ENCODE assay signal across 22 mouse cellular contexts in genomic region chr2:159863185-159863584, GRCm38 (mm10).
DNase-seq lines count a peak whose midpoint lies in the region; ATAC-seq lines count a peak whose summit lies in the region.
"Had no signal": no experiment of that assay in that cellular context is flagged by ENCODE, and none has a peak within 500 bp of the region (broad histone marks: within the 10 kb centered on the region; RNA-seq: fewer than 3 reads in every experiment).

No protein-coding gene starts in this region.

- peak; percentile 64; the same call in 1 of the 2 replicates for ATAC-seq in lung, embryonic 15.5 days (ENCODE audit: borderline replicate concordance, extremely low read depth, low FRiP score, low TSS enrichment)
- ATAC-seq: intestine, embryonic 16.5 days had no signal

- DNase-seq in cerebellum, postnatal 10 days = peak; percentile 7 to 9
- DNase-seq in cerebellum, adult 8-10 months = no peak
- DNase-seq in kidney, postnatal 10 days = peak; percentile 45
- no peak for DNase-seq in kidney, adult 8-10 months
- no peak for DNase-seq in lung, postnatal 36 days
- peak; percentile 16 for DNase-seq in mesoderm, embryonic 11.5 days (ENCODE audit: low read depth, low spot score)
- DNase-seq: adrenal gland, postnatal 25 days; cerebellum, adult 9-11 months; heart, postnatal 36 days; layer of hippocampus, postnatal 36 days; lung, postnatal 14 days; right cerebral cortex, adult 18-20 months; thymus, postnatal 25 days had no signal

- no peak overlapping the region for H3K27ac ChIP-seq in lung, embryonic 15.5 days
- H3K27ac ChIP-seq: heart, embryonic 15.5 days; hindbrain, embryonic 15.5 days; limb, embryonic 15.5 days; liver, embryonic 15.5 days; neural tube, embryonic 15.5 days; stomach, embryonic 15.5 days had no signal

- WGBS in lung, embryonic 15.5 days = 4% methylated on average over 1 of the region's 1 CpGs

- no peaks in the 10 kb centered on the region for H3K27me3 ChIP-seq in lung, embryonic 15.5 days
- H3K27me3 ChIP-seq: heart, embryonic 15.5 days; hindbrain, embryonic 15.5 days; limb, embryonic 15.5 days; liver, embryonic 15.5 days; megakaryocyte, embryonic 14.5 days; neural tube, embryonic 15.5 days; stomach, embryonic 15.5 days had no signal

- H3K36me3 ChIP-seq in lung, embryonic 15.5 days = no peaks in the 10 kb centered on the region
- H3K36me3 ChIP-seq: heart, embryonic 15.5 days; hindbrain, embryonic 15.5 days; limb, embryonic 15.5 days; liver, embryonic 15.5 days; neural tube, embryonic 15.5 days; stomach, embryonic 15.5 days had no signal

- H3K9ac ChIP-seq in lung, embryonic 15.5 days = no peak overlapping the region
- H3K9ac ChIP-seq: heart, embryonic 15.5 days; hindbrain, embryonic 15.5 days; limb, embryonic 15.5 days; liver, embryonic 15.5 days; neural tube, embryonic 15.5 days; stomach, embryonic 15.5 days had no signal

- no peaks in the 10 kb centered on the region for H3K4me1 ChIP-seq in lung, embryonic 15.5 days
- H3K4me1 ChIP-seq: heart, embryonic 15.5 days; hindbrain, embryonic 15.5 days; limb, embryonic 15.5 days; liver, embryonic 15.5 days; megakaryocyte, embryonic 14.5 days; neural tube, embryonic 15.5 days; stomach, embryonic 15.5 days had no signal

- no peak overlapping the region for H3K4me2 ChIP-seq in lung, embryonic 15.5 days
- H3K4me2 ChIP-seq: heart, embryonic 15.5 days; hindbrain, embryonic 15.5 days; limb, embryonic 15.5 days; liver, embryonic 15.5 days; neural tube, embryonic 15.5 days; stomach, embryonic 15.5 days had no signal

- no peaks in the 10 kb centered on the region for H3K9me3 ChIP-seq in lung, embryonic 15.5 days
- H3K9me3 ChIP-seq: heart, embryonic 15.5 days; hindbrain, embryonic 15.5 days; limb, embryonic 15.5 days; liver, embryonic 15.5 days; neural tube, embryonic 15.5 days; stomach, embryonic 15.5 days had no signal

- no peak overlapping the region for H3K4me3 ChIP-seq in lung, embryonic 15.5 days
- H3K4me3 ChIP-seq: heart, embryonic 15.5 days; hindbrain, embryonic 15.5 days; limb, embryonic 15.5 days; liver, embryonic 15.5 days; megakaryocyte, embryonic 14.5 days; neural tube, embryonic 15.5 days; stomach, embryonic 15.5 days had no signal

Comparison
In these comparisons a context has a peak if more than half of its experiments do, and no peak if none do; other contexts are left out.
1. DNase-seq: peak in cerebellum, postnatal 10 days (2 of 2), kidney, postnatal 10 days (single experiment) and mesoderm, embryonic 11.5 days (single experiment); none in cerebellum, adult 8-10 months (single experiment), kidney, adult 8-10 months (0 of 2) and lung, postnatal 36 days (single experiment).